Mouse (Mus musculus) bone marrow macrophage, adult 2 months (primary cell): ENCODE measurements around the gene Trim29.

Experiments used
- CTCF ChIP-seq: IDR thresholded peaks from 2 replicates; pipeline ENCODE4 v1.5.1; 2012; ENCODE audit warnings: low read depth, mild to moderate bottlenecking, low read length, moderate library complexity
- POLR2A ChIP-seq: IDR thresholded peaks from 2 replicates; pipeline ENCODE4 v1.6.1; 2012; ENCODE audit warnings: mild to moderate bottlenecking, low read depth, low read length, borderline replicate concordance

GRCm38 (mm10) chr9:43265194-43265593 lies 45.5 kb upstream of the Trim29 start:
- TF ChIP-seq CTCF (no peak), POLR2A (no peak)
